Mouse (Mus musculus) small intestine, adult 2 months (tissue): ENCODE measurements at regions not wholly inside any gene's neighbourhood (a gene's known extent, or its start where the extent isn't known, plus 50 kb on each side); places are given as distances from the start of the nearest gene placed in this dataset.

ENCODE experiments used
- CTCF ChIP-seq: fragments of 200-500 bp; IDR thresholded peaks from 2 replicates; pipeline ENCODE4 v1.5.1; 2012; ENCODE audit warnings: low read depth, mild to moderate bottlenecking, control low read depth, inconsistent platforms, low read length, moderate library complexity, mixed read lengths; ENCODE audit not compliant: insufficient replicate concordance, insufficient read length; ENCODE audit errors: extremely low read depth
- POLR2A ChIP-seq: fragments of 200-500 bp; IDR thresholded peaks from 2 replicates; pipeline ENCODE4 v1.6.1; 2012; ENCODE audit warnings: low read depth, mild to moderate bottlenecking, control low read depth, inconsistent platforms, low read length, moderate library complexity

DNA sequence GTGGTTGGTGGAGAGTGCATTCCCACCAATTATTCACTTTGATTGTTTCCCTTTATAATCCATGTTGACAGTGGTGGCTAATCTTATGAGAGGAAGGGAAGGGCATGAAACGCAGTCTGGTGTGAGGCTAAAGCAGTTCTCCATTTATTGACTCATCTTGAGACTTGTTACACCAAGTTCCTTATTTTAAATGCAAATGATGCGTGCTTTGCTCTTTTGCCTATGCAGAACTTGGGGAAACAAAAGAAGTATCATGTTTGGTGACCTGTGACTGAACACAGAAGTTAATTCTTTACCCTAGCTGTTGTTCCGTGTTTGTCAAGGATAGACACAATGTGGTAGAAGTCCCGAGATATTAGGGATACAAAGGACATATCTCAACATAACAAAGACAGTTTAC lies 531.2 kb downstream of the Hace1 start:
- TF ChIP-seq POLR2A (no peak), CTCF (no peak)
